Mouse (Mus musculus) heart, adult 2 months (tissue): ENCODE data around the gene Dsn1.

Experiments used
- CTCF ChIP-seq: fragments of 200-600 bp; IDR thresholded peaks from 2 replicates; pipeline ENCODE4 v1.8.1; 2022; ENCODE audit warnings: antibody characterized with exemption, mild to moderate bottlenecking, moderate library complexity
- POLR2A ChIP-seq: fragments of 200-500 bp; IDR thresholded peaks from 2 replicates; pipeline ENCODE4 v1.6.1; 2011; ENCODE audit warnings: mild to moderate bottlenecking, low read depth, low read length, control low read depth; ENCODE audit not compliant: insufficient read depth

DNA sequence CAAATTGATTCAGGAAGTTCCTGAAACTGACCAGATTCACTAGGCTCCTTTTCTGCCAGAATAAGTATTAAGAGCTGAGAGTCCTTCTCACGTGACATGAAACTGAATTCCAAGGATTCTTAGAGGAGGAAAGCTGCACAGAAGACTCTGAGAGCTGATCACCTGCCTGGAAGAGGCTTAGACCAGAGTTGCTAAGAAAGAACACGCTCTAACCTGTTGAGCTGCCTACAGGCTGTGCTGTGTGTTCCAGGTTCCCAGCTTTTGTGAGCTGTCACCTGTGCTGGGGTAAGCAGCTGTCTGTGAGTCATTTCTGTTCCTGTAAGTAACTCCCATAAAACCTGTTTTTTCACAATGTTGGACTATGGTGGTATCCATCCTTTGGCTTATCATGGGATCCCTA is 39.0 kb upstream of the Dsn1 start:
- TF ChIP-seq CTCF (no peak), POLR2A (no peak)
